Mouse (Mus musculus): ENCODE results near the gene B2m.

B2m gene

GRCm38 (mm10) chr2:122149316-122149715 is 1.8 kb downstream of the B2m start:
- no peak for DNase-seq (ENCODE audit: low read depth in 2 of 2, low spot score in 2 of 2)

GRCm38 (mm10) chr2:122149716-122150115 is 2.2 kb downstream of the B2m start:
- no peak for DNase-seq (ENCODE audit: low read depth in 2 of 2, low spot score in 2 of 2)

GRCm38 (mm10) chr2:122151221-122151620 is 3.7 kb downstream of the B2m start:
- no peak for DNase-seq (ENCODE audit: low read depth in 2 of 2, low spot score in 2 of 2)

- DNase-seq (ENCODE audit: low read depth in 2 of 2, low spot score in 2 of 2), result no peak
Observed at GRCm38 (mm10) chr2:122152850-122153249, 5.4 kb downstream of the B2m start.

- DNase-seq (ENCODE audit: low read depth in 2 of 2, low spot score in 2 of 2), result no peak
Observed at GRCm38 (mm10) chr2:122153681-122154365, 6.3 kb downstream of the B2m start.

- no peak for DNase-seq (ENCODE audit: low read depth in 2 of 2, low spot score in 2 of 2)
Observed at GRCm38 (mm10) chr2:122154479-122154878, 7.0 kb downstream of the B2m start.

- no peak for DNase-seq (ENCODE audit: low read depth in 2 of 2, low spot score in 2 of 2)
Observed at GRCm38 (mm10) chr2:122155292-122155691, 7.8 kb downstream of the B2m start.

GRCm38 (mm10) chr2:122156051-122156700 is 8.7 kb downstream of the B2m start:
- no peak for DNase-seq (ENCODE audit: low read depth in 2 of 2, low spot score in 2 of 2)

- DNase-seq (ENCODE audit: low read depth in 2 of 2, low spot score in 2 of 2), result no peak
Observed at GRCm38 (mm10) chr2:122157561-122157960, 10.1 kb downstream of the B2m start.

GRCm38 (mm10) chr2:122158362-122158802 is 10.9 kb downstream of the B2m start:
- DNase-seq (ENCODE audit: low read depth in 2 of 2, low spot score in 2 of 2), result no peak

GRCm38 (mm10) chr2:122159667-122160066 is 12.2 kb downstream of the B2m start:
- DNase-seq (ENCODE audit: low read depth in 2 of 2, low spot score in 2 of 2), result no peak

GRCm38 (mm10) chr2:122160680-122161079 is 13.2 kb downstream of the B2m start, which contains the start of gene Trim69:
TSS of gene Trim69 (plus strand) at chr2:122160700.
- peak; percentile 79 to 83 for DNase-seq (ENCODE audit: low read depth in 2 of 2, low spot score in 2 of 2)

- DNase-seq (ENCODE audit: low read depth in 2 of 2, low spot score in 2 of 2), result no peak
Observed at GRCm38 (mm10) chr2:122161542-122161941, 14.1 kb downstream of the B2m start.

- no peak for DNase-seq (ENCODE audit: low read depth in 2 of 2, low spot score in 2 of 2)
Observed at GRCm38 (mm10) chr2:122162529-122162928, 15.0 kb downstream of the B2m start.

GRCm38 (mm10) chr2:122163430-122164195 is 16.1 kb downstream of the B2m start:
- DNase-seq (ENCODE audit: low read depth in 2 of 2, low spot score in 2 of 2), result no peak

- no peak for DNase-seq (ENCODE audit: low read depth in 2 of 2, low spot score in 2 of 2)
Observed at GRCm38 (mm10) chr2:122164293-122164692, 16.8 kb downstream of the B2m start.

- DNase-seq (ENCODE audit: low read depth in 2 of 2, low spot score in 2 of 2), result no peak
Observed at GRCm38 (mm10) chr2:122171292-122171691, 23.8 kb downstream of the B2m start.

- no peak for DNase-seq (ENCODE audit: low read depth in 2 of 2, low spot score in 2 of 2)
Observed at GRCm38 (mm10) chr2:122172188-122172587, 24.7 kb downstream of the B2m start.

- DNase-seq (ENCODE audit: low read depth in 2 of 2, low spot score in 2 of 2), result peak; percentile 36 to 50
Observed at GRCm38 (mm10) chr2:122180051-122180822, 32.8 kb downstream of the B2m start.

GRCm38 (mm10) chr2:122185086-122185485 is 37.6 kb downstream of the B2m start:
- no peak for DNase-seq (ENCODE audit: low read depth in 2 of 2, low spot score in 2 of 2)

- no peak for DNase-seq (ENCODE audit: low read depth in 2 of 2, low spot score in 2 of 2)
Observed at GRCm38 (mm10) chr2:122186106-122186505, 38.6 kb downstream of the B2m start, which contains the start of the genes Patl2 and Terb2. TSS of gene Patl2 (minus strand) at chr2:122186189. TSS of gene Terb2 (plus strand) at chr2:122186272.

Measured in CD8-positive naive resting alpha-beta T cell, adult 2 months (primary cell).